Mouse (Mus musculus) right cerebral cortex, postnatal 4 days (tissue): Measurements from ENCODE around the gene Gm12166.

Source experiments
- DNase-seq: peaks from one replicate; pipeline ENCODE4 v3.0.0-alpha.2; 2022

The Gm12166 gene

GRCm38 (mm10) chr11:46073061-46073849 lies 21.1 kb upstream of the Gm12166 start:
- DNase-seq: no peak

DNA sequence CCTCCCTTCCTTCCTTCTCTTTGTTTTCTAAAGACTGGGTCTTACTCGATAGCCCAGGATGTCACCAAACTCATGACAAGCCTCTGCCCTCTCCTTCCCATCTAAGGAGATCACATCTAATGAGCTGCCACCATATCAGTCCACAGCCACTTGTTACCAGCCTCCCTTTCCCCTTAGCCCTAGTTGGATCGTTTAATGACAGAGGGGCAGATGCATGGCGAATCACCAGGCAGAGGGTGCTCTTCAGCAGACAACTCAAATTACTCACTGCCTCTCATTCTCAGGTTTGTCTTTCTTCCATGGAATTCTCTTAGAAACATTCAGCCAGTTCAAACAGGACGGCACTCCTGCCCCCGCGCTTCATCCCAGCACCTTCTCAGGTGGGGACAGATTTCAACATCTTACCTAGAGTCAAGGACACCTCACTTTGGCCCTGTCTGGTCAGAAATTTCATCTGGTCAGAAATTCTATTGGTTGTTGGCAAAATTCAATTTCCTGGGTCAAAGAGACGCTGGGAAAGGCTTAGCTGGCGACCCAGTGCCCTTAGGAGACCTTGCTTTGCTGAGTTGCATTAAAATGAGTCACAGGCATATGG lies 20.4 kb upstream of the Gm12166 start:
- no peak for DNase-seq

GRCm38 (mm10) chr11:46070789-46071188 lies 18.7 kb upstream of the Gm12166 start:
- DNase-seq: no peak

DNA sequence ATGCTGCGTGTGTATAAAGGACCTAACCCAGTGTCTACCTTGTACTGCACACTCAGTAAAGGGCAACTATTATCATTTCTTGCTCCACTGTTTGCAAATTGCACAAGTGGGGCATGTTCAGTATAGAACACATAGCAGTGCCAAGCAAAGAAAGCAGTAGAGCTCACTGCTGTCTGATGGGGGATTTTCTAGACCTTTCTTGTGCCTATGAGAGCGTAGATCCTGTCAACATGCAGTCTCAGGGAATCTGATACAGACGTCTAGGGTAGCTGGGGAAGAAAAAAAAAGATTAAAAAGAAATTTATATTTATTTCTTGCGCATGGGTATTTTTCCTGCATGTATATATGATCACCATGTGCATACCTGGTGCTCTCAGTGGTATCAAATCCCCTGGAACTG lies 18.0 kb upstream of the Gm12166 start:
- DNase-seq: no peak

GRCm38 (mm10) chr11:46069408-46070003 lies 17.4 kb upstream of the Gm12166 start:
- no peak for DNase-seq

DNA sequence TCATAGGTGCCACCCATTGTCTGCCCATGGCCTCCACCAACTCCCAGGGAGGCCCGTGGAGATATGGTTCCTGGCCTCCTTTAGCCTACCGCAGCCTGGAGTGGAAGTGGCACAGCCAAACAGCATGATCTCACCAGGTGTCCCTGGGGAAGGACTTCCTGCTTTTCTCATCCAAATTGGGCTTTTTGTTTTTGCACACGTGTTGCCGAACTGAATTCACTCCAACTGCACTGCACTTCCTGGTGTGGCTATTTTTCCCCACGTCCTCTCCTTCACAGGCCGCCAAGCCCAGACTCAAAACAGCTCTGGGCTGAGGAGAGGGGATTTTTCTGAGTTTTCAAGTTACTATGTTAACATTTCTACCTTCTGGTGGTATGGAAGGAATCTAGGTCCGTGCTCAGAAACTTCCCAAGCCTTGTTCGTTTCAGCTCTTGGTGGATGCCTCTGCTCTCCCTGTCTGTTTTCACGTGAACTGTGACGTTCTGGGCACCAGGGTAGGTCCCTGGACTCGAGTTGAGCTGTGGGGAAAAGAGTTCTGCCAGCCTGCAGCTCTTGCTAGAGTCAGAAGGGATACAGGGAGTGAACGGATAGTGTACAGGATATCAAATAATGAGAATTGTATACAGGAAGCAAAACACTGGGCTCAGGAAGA lies 16.8 kb upstream of the Gm12166 start:
- no peak for DNase-seq

GRCm38 (mm10) chr11:46067371-46068060 lies 15.4 kb upstream of the Gm12166 start:
- no peak for DNase-seq

DNA sequence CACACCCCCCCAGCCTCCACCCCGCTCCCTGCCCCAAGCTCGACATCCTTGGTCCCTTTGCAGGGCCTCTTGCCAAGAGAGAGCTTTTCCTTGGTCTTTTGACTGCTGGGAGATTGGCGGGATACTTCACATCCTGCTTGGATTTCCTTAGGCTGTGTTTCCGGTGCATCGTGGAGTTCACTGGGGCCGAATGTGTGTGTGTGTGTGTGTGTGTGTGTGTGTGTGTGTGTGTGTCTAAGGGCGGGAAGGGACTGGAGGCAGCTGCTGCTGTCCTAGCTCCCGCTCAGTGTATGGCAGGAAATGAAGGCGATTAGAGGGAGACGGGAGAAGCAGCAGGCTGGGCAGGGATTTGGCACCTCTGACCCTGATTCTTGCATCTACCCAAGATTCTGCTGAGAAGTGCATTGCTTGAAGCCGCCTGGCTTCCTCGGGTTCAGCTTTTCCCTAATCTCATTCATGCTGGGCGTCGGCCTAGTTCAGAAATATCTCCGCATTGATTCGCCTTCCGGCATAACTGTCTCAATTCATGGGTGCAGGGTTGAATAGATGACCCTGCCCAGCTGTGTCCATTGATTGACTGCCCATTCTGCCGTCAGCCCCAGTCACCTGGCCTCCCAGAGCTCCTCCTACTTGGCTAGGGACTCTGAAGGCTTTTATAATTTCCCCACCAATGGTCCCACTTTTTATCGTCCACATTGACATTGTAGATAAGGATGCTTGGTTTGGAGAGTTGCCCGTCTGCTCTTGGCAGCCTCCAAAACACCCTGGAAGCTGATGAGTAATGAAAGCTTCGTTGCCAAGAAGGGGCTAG lies 13.3 kb upstream of the Gm12166 start:
- no peak for DNase-seq

DNA sequence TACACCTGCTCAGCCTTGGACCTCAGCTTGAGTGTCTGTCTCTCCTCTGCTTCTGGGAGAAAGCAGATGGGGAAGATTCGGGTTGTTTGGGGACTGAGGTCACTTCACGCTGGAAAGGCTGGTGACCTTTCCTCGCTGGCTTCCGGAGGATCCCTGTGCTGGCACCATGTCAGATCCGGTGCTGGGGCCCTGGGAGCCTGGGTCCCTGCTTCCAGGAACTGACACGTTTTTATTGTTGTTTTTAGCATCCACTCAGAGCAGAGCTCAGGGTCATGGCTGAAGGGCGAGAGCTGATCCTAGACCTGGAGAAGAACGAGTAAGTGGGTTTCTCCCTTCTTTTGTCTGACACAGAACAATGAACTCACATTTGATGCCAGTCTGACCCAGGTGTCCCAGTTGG lies 12.6 kb upstream of the Gm12166 start:
- no peak for DNase-seq

DNA sequence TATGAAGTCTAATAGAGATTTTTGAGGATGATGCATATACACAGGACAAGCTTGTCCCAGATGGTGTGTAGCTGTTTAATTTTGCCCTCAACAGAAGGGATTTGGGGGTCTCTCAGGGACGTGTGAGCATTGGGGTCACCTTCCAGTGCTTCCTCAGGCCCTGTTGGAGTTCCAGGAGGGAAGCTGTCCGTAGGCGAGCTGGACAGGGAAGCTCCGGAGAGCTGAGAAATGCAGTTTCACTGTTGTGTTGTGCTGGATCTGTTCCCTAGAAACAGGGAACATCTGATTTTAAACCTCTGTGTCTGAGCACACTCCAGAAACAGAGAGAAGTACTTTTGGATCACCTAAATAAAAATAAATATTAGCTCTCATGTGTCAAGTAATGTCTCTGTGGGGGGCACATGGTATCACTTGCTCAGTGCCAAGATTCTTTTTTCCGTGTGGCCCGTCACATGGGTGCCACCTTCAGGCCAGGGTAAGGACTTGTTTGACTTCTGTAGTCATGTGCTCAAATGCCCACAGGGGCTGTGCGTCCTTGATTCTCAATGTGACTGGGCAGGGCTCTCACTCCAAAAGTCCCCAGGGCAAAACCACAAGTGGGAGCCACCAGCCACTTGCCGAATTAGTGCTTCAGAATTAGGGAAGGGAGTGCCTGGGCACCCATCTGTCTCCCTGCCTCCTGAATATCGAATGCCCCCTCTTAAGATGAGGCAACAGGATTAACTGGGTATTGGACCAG lies 11.0 kb upstream of the Gm12166 start:
- DNase-seq: no peak

DNA sequence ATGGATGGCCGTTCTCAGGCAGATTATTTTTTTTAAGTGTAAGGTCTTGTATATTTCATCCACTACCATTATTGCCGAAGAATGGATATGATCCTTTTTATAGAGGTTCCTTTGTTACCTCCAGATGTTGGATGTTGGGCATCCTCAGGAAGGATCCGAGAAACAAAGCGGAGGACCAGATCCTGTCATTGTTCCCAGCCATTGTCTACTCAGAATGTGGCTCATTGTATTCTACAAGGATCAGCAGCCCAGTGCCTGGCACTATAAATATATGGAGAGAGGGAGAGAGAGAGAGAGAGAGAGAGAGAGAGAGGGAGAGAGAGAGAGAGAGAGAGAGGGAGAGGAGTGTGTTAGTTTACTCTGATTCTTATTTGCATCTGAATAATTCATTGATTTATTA lies 10.4 kb upstream of the Gm12166 start:
- DNase-seq: no peak

- no peak for DNase-seq
Observed at GRCm38 (mm10) chr11:46061776-46062445, 9.8 kb upstream of the Gm12166 start.

DNA sequence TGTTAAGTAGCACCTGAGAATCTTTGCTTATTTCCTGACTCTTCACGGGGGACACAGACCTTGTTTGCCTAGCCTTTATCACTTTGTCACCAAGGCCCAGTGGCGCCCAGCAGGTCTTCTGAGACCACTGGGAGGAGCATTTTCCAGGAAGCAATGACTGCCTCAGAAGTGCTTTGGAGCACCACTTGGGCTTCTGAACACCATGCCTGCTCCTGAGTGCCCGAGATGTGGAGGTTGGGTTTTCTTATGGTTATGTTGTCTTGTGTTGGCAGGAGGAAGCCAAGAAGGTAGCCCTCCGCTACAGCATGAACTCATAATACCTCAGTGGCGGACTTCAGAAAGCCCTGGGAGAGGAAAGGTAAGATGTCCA lies 8.5 kb upstream of the Gm12166 start:
- DNase-seq: no peak

DNA sequence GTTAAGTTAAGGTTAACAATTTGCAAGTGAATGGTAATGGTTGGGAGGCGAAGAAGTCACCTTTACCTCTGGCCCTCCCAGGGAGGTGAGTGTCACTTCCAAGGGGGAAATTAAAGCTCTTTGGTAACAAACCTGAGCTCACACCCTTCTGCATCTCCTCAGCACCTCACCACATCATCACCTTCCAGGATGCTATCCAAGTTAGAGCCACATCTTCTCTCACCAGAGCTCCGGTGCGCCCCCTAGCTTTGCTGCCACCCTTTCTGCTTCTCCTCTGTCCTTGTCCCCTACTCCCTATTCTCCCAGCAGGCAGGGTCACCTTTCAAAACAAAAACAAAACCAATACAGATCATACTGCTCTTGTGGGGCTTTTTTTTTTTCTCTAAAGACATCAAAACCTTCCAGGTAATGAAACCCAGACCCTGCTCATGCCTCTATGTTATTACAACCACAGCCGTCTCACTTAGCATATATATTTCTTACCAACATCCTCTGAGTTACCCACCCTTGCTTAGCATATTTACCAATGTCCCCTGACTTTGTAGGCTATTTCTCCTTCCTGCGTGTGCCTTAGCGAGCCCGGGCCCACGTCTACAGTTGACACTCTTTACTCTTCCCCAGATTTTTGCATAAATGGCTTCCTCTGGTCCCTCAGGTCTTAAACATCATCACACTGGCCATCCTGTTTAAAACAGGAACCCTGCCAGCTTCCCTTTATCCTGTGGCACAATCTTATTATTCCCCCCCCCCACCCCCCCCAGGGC lies 7.9 kb upstream of the Gm12166 start:
- DNase-seq: no peak

- no peak for DNase-seq
Observed at GRCm38 (mm10) chr11:46058916-46059315, 6.8 kb upstream of the Gm12166 start.

- no peak for DNase-seq
Observed at GRCm38 (mm10) chr11:46058011-46058410, 5.9 kb upstream of the Gm12166 start.

GRCm38 (mm10) chr11:46056770-46057411 lies 4.8 kb upstream of the Gm12166 start:
- peak; percentile 33 for DNase-seq

DNA sequence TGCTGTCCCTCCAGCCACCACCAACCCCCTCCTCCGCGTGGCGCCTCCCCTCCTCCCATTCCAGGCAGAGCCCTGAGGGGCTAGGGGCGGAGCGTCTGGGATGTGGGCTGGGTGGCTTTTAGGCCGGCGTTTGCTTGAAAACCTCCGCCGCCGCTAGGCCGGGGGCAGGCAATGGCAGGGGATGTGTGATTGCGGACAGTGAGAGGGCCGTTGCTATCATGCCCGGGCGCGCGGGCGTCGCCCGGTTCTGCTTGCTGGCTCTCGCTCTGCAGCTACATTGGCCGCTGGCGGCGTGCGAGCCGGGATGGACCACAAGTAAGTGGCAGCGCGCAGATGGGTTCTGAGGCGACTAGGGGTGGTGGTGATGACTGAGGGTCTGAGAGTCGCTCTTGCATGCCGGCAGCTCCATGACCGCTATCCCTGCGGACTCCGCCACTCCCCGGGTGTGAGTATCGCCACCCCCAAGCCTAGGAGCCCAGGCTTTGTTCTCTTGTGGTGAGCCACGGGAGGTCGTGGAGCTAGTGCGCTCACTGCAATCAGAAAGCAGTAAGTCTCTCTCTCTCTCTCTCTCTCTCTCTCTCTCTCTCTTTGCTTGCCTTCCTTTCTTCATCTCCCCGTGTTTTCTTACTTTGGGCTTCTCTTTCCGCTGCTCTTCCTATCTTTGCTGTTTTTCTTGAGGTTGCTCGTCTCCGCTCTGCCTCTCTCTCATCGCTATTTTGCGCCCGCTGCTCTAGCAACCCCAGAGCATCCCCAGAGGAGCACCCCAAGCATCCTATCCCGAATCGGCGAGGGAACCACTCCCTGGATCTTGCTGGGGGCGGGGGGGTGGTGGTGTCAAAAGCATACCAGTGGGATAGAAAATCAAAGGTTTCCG lies 4.0 kb upstream of the Gm12166 start, which contains the start of gene Adam19:
Gene Adam19, plus strand, starts transcription at position 97 of the 874 bp plus-strand sequence.
- peak; percentile 78 for DNase-seq
